ENCODE assay signal across 8 mouse cellular contexts in the genomic region with DNA sequence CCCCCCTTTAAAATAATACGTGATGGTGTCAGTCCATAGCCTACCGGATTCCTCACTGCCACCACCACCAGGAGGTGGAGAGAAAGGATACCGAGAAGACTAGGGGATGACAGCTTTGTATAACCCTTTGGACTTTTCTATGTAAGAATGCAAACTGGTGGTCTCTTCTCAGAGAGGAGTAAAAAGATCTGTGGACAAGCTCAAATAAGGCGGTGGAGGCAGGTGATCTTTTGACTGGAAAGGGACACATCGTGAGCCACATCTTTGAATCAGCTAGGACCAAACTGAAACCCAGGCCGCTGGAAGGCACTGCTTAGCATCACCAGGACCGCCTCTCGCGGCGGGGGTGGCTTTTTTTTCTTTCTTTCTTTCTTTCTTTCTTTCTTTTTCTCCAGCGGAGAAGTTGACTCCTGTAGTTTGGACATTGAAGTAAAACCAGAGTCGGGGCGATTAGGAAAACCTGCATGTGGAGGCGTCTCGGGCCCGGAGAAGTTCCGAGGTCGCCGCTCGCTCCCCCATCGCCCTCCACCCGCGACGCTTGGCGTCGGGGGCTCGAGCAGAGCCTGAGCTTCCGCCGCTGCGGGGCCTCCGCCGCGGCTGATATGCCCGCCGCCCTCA. TPM values are rescaled to one million over a fixed set of nuclear protein-coding genes. Genes with fewer than 3 reads are reported as not detected.
DNase-seq lines count a peak whose midpoint lies in the region; ATAC-seq and TF ChIP-seq lines count a peak whose summit lies in the region.

No protein-coding gene starts in this region.

- H3K4me2 ChIP-seq in forebrain, embryonic 12.5 days, result peak overlapping the region; percentile 65
- H3K4me2 ChIP-seq in midbrain, postnatal 0 days (ENCODE audit: low read depth, low read length, poor library complexity, severe bottlenecking), result peak overlapping the region; percentile 50

- H3K4me1 ChIP-seq in forebrain, embryonic 12.5 days, result peaks cover 21% of the 10 kb centered on the region
- H3K4me1 ChIP-seq in midbrain, postnatal 0 days (ENCODE audit: insufficient read depth, low read length), result peaks cover 3% of the 10 kb centered on the region; the same call in 1 of the 2 replicates

- peak overlapping the region; percentile 96 for H3K4me3 ChIP-seq in forebrain, embryonic 12.5 days (replicated peaks)
- H3K4me3 ChIP-seq in midbrain, postnatal 0 days (ENCODE audit: low read depth, low read length), result peak overlapping the region; percentile 96

- TF ChIP-seq CTCF in midbrain, postnatal 0 days (IDR thresholded peaks at IDR 0.05), result peak; percentile 65

- peak overlapping the region; percentile 96 for H3K27ac ChIP-seq in forebrain, embryonic 12.5 days
- H3K27ac ChIP-seq in midbrain, postnatal 0 days (ENCODE audit: low read depth, low read length), result peak overlapping the region; percentile 96

- no peak for ATAC-seq in forebrain, embryonic 12.5 days (ENCODE audit: low FRiP score)
- no peak for ATAC-seq in midbrain, postnatal 0 days (ENCODE audit: low FRiP score)

- peak overlapping the region; percentile 94 for H3K9ac ChIP-seq in forebrain, embryonic 12.5 days
- peak overlapping the region; percentile 98 for H3K9ac ChIP-seq in midbrain, postnatal 0 days (replicated peaks; ENCODE audit: low read length, poor library complexity, severe bottlenecking)

- no peaks in the 10 kb centered on the region for H3K9me3 ChIP-seq in forebrain, embryonic 12.5 days
- H3K9me3 ChIP-seq in midbrain, postnatal 0 days (ENCODE audit: low read length), result no peaks in the 10 kb centered on the region

- peak; percentile 29 to 40 for DNase-seq in left cerebral cortex, adult 18-20 months (ENCODE audit: low spot score in 2 of 2)
- no peak for DNase-seq in left cerebral cortex, adult 11 months (ENCODE audit: low spot score)
- peak; percentile 57 for DNase-seq in brain, adult 2 months (ENCODE audit: low read depth, low spot score)
- DNase-seq in hindlimb bud, embryonic 11.5 days (ENCODE audit: extremely low spot score, low read depth, low spot score), result peak; percentile 30
- DNase-seq in liver, result peak; percentile 51
- peak; percentile 53 for DNase-seq in midbrain, postnatal 0 days (ENCODE audit: low spot score)
- DNase-seq in testis, postnatal 10 days (ENCODE audit: low spot score), result peak; percentile 47

- WGBS in forebrain, embryonic 12.5 days, result under 1% methylated on average over 34 of the region's 35 CpGs
- 0% methylated on average over 32 of the region's 35 CpGs for WGBS in midbrain, postnatal 0 days

- no peaks in the 10 kb centered on the region for H3K27me3 ChIP-seq in forebrain, embryonic 12.5 days
- H3K27me3 ChIP-seq in midbrain, postnatal 0 days (ENCODE audit: insufficient read depth, low read length), result no peaks in the 10 kb centered on the region

- H3K36me3 ChIP-seq in forebrain, embryonic 12.5 days (replicated peaks), result no peaks in the 10 kb centered on the region
- no peaks in the 10 kb centered on the region for H3K36me3 ChIP-seq in midbrain, postnatal 0 days (ENCODE audit: insufficient read depth, low read length)

RNA-seq across cellular contexts. Expression of gene Kpna4, which starts 0.9 kb away (rescaled TPM):
- 10 to 100 TPM; 65.7 to 71.1 TPM for total RNA-seq in left cerebral cortex, adult 18-20 months (2021)
- polyA plus RNA-seq in forebrain, embryonic 12.5 days (2016; fragmentation: Nextera tagmentation; extraction: Ambion mirVana), result 53.3 and 56.6 TPM in 2 replicates
- total RNA-seq in midbrain, postnatal 0 days (2014; rRNA removed), result 67.0 and 75.2 TPM in 2 replicates
- polyA plus RNA-seq in midbrain, postnatal 0 days (2015; fragmentation: Nextera tagmentation; extraction: Ambion mirVana), result 22.0 and 27.3 TPM in 2 replicates
